Mouse (Mus musculus): Measurements from ENCODE around the gene Mrps25. TPM values are rescaled to one million over a fixed set of nuclear protein-coding genes. Genes with fewer than 3 reads are reported as not detected.

Gene Mrps25
- polyA plus RNA-seq, 1 experiment from 2014 or later: 69.3 TPM

Other genes with a start within 250 kb of the Mrps25 start
- gene Fgd5, start 205.2 kb downstream of the Mrps25 start, polyA plus RNA-seq (2016; fragmentation: Nextera tagmentation; extraction: Ambion mirVana): 5.9 and 6.0 TPM in 2 replicates
- gene Nr2c2, start 92.6 kb downstream of the Mrps25 start, polyA plus RNA-seq (2016; fragmentation: Nextera tagmentation; extraction: Ambion mirVana): 11.7 and 11.8 TPM in 2 replicates
- gene Rbsn, start 30.9 kb upstream of the Mrps25 start, polyA plus RNA-seq (2016; fragmentation: Nextera tagmentation; extraction: Ambion mirVana): 12.2 and 12.4 TPM in 2 replicates
- not detected in 2 replicates for gene Trh, start 60.6 kb upstream of the Mrps25 start, polyA plus RNA-seq (2016; fragmentation: Nextera tagmentation; extraction: Ambion mirVana)